Mouse (Mus musculus) right cerebral cortex, adult 2 months (tissue): ENCODE results near the gene Dock4.

Experiments
- DNase-seq, 2 experiments: peaks; one replicate each; pipeline ENCODE4 v3.0.0; 2021 to 2022; ENCODE audit warnings: low spot score in 2 of 2

The Dock4 gene

DNA sequence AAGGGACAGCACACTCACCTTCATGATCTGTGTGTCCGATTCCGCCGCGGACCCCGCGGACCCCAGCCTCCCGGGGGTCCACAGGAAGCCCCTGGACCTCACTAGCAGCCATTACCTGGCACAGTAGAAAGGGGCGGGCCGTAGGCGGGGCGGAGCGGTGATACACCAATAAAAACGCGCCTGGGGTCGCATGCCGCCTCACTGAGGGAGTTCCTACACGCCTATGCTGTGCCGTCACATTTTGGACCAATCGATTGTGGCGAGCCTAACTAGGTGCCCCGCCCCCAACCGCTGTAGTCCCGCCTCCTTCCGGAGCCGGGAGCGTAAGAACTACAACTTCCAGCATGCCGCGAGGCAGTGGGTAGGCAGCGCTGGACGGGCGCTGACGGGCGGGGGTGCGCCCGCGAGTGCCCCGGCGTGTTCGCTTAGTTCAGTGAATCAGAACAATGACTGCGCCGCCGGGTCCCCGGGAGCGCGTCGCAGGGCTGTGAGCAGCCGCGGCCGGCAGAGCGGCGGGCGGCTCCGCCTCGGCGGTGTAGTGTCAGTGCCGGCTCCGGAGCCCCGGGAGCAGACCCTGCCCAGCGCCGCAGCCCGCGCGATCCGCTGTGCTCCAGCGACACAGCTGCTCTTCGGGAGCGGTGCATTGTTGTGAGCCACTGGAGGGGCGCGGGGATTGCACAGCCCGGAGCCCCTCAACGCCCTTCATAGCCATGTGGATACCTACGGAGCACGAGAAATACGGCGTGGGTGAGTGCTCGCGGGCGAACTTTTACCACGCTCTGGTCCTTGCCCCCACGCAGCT lies at the start of gene Dock4, which contains the start of gene Zfp277:
Gene Dock4, plus strand, starts transcription at position 305 of the 802 bp plus-strand sequence.
Gene Zfp277, minus strand, starts transcription at position 255 of the 802 bp plus-strand sequence.
- DNase-seq = peak; percentile 99

DNA sequence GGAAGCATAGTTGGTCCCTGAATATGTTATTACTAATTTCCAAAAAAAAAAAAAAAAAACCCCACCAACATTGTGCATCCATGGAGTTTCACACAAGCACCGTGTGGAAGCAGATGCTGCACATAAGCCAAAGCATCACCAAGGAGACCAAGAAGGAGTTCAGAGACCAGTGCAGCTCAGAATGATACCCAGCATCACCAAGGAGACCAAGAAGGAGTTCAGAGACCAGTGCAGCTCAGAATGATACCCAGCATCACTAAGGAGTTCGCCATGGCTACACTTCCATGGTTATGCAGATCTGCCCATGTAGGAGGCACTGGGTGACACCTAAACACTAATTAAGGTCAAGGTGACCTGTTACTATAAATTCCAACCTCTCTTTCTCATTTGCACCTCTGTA lies 46.8 kb upstream of the Dock4 start:
- DNase-seq = no peak

DNA sequence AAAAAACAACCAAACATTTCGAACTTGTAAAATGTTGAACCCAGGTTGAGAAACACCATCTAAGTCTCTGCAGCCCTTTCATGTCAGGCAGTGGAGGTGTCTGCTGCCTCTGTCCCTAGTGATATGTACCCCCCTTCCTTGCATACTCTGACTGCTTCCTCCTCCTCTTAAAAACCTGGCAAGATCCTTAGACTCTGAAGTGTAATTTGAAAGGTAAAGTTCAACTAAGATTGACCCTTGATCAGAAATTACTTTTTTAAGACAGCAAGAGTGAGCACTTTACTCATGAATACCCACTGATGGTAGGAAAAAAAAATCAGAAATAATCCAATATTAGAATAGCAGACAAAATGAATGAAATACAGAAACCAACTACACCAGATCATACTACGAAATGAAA lies 46.4 kb upstream of the Dock4 start:
- DNase-seq = no peak

DNA sequence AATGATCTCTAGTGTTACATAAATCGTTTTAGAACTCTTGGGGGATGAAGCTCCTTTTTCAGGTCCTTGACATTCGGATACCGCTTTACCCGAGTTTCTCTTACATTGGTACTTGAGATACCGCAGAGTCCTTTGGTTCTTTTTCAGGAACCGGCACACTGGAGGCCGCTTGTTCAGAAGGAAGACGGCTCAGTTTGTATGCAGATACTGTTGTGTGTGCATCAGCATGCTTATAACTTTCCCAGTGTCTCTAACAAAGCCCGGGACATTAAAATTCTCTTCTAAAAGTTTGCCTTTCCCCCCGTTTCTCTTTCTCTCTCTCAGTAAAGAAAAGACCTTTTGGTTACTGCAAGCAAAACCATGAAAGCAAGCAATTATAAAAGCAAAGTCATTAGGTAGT lies 45.9 kb upstream of the Dock4 start:
- DNase-seq = no peak

DNA sequence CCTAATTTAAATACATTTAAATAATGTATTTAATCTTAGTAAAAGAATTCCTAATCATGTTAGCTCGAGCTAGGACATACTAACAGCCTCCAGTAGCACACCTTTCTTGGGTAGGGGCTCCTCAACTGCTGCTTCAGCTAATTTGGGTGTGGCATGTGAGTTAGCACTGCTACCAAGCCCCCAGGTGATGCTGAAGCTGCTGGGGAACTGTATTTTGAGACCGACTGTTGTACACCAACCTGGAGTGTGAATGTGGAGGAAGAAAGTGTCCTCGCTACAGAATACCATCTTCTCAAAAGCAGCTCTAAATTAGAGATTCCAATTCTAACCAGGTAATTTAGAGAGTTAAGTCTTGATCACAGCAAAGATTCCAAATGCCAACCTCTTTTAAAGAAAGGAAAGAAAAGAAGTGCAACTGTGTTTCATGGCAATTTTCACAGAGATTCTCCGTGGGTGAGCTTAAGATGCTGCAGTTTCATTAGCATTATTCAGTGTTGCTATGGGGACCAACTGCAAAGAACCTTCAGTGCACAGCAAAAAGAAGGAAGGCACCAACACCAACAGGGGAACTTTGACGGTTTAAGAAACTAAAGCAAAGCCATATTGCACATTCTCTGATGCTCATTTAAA lies 31.0 kb upstream of the Dock4 start:
- DNase-seq = peak in 1 of 2 experiments; percentile 32

DNA sequence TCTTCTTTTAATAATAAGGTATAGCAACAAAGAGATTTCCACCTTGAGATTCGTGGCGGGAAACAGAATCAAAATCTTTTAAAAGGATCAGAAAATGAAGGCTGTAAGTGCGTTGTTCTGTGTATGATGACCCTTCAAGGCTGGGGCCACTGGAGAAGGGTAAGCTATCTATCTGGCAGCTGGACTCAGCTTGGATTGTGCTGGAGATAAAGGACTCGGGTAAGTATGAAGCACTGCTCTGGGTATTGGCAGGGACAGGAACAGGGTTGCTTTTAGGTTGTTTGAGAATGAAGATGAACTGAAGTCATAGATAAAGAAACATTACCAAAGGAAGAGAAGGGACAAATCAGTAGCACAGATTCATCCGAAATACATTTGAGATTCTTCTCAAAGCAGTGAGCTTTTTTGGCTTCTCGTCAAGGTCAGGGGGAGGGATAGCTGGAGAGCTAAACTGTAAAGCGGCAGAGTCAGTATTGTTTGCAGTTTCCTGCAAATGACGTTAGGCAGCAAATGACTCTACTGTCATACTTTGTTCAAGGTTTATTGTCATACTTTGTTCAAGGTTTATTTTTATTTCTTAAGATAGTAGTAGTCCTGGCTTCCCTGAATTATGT lies 30.3 kb upstream of the Dock4 start:
- no peak for DNase-seq

DNA sequence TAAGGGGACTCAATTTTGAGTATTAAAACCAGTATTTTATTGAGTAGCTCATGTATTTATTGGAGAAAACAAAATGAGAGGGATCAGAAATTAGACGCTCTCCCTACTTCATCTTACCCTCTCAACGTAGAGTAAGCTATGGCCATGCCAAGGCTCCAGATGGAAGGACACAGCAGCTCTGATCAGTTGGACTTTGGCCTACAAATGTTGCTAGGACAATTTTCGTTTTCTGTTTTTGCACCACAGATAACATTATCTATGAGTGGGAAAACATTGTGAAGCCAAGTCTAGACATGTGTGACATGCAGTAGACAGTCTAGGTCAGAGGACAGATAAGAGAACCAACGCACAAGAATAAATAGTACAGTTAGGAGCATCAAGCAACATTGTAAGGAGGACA lies 28.5 kb upstream of the Dock4 start:
- DNase-seq = no peak

DNA sequence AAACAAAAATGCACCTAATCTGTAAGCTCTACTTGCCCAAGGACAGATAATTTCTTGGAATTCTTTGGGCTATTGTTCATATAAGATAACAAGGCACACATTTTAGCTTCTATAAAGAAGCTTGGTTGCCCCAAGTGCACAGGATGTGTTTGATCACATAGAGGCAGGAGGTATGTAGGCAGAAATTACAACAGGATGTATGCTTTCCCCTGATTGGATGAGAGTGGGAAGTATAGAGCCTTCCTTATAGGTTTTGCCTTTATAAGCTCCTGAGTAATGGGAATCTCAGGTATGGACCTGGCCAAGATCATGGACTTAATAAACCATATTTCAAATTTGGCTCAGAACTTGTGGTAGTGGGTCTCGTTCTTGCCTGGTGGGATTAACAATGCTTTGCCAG lies 20.8 kb upstream of the Dock4 start:
- no peak for DNase-seq

DNA sequence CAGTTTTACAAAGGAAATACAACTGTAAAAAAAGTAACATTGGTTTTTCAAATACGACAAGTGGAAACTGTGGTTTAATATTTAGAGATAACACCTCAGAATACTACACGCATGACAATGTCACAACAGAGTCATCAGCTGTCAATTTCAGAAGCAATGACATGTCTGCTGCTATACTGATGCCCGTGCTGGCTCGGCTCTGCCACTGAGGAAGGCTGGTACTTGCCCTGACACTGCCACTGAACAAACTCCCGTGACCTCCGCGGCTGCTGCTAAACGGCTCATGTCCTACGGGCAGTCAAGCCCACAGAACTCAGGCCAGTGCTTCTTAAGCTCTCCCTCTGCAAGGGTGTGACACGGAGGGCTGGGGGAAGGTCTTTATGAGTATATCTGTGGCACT lies 18.1 kb upstream of the Dock4 start:
- no peak for DNase-seq

DNA sequence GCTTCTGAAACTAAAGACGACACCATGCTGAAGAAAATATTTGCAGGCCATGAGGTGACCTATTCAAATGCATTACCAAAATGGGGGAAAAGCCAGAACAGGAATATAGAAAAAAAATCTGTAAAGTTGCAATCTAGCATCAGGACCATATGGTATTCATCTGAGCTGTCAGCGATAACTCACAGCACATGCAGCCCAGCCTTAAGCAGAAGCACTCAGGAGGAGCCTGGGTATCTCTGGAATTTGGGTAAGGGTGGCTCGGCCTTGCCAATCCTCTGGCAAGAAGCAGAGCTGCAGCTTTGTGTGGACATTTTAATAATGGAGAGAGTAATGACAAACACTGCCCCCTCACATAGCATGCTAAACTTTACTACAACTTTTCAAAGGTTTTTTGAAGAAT lies 15.8 kb upstream of the Dock4 start:
- DNase-seq = no peak

DNA sequence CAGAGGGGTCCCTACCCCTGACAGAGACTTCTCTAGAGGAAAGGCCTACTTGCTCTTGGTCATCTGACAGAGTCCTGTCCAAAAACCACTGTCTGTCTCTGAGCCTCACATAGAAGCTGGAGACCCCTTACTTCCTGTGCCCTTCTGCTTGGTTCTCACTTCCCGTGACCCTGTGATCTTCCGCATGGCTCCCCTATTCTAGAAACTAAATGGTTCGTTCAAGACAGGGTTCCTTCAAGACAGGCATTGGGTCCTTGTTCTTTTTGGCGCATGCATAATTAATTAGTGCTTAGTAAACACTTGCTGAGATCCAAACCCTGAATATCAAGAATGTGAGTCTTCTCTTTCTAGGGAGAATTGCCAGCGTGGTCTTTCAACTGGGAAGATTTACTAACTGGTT lies 14.7 kb upstream of the Dock4 start:
- no peak for DNase-seq

DNA sequence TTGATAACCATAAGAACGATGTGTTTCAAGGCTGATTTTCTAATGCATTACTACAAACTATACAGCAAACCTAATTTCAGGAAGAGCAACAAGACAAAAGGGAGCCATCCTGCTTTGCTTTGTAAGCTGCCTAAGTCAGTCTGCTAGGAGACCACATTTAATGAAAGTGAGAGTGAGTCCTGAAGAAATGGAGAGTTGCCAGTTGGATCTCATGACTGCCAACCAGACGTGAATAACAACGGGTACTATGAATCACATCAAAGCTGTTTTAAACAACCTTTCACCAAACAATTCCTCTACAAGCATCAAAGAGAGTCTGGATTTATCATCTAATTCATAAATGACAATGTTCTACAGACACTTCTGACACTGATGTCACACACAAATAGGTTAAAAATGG lies 11.7 kb upstream of the Dock4 start:
- no peak for DNase-seq

DNA sequence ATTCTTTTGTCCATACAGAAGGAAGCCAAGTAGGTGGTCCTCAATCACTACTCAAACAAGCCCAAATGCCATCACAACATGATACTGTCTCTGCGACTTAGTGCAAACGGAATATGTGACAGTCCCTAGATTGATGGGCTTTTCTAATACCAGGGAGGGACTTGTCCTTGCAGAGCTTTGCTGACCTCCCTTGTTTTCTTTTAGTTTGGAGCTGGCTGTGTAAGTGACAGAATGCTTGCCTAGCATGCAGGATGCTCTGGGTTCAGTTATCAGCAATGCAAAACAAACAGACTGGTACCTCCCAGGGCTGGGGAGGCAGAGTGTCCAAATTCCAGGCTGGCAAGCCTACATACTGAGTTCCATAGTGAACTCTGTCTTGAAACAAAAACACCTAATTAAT lies 7.7 kb upstream of the Dock4 start:
- no peak for DNase-seq

DNA sequence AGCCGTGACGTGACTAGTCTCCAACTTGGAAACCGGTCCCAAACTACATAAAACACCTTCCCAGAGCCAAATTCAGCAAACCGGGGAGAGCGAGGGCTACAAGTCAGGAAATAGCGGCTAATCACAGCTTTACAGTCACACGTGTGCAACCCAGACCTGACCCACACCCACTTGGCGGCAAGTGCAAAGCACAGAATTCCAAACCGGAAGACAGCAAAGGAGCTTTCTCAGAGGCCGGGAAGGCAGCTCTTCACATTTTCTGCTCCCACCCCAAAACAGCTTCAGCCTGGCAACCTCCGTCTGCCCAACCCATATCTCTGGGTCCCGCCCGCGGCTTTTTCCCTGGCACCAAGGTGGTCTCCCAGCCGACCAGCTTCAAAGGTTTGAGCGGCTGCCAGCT lies 546 bp upstream of the Dock4 start:
- no peak for DNase-seq

DNA sequence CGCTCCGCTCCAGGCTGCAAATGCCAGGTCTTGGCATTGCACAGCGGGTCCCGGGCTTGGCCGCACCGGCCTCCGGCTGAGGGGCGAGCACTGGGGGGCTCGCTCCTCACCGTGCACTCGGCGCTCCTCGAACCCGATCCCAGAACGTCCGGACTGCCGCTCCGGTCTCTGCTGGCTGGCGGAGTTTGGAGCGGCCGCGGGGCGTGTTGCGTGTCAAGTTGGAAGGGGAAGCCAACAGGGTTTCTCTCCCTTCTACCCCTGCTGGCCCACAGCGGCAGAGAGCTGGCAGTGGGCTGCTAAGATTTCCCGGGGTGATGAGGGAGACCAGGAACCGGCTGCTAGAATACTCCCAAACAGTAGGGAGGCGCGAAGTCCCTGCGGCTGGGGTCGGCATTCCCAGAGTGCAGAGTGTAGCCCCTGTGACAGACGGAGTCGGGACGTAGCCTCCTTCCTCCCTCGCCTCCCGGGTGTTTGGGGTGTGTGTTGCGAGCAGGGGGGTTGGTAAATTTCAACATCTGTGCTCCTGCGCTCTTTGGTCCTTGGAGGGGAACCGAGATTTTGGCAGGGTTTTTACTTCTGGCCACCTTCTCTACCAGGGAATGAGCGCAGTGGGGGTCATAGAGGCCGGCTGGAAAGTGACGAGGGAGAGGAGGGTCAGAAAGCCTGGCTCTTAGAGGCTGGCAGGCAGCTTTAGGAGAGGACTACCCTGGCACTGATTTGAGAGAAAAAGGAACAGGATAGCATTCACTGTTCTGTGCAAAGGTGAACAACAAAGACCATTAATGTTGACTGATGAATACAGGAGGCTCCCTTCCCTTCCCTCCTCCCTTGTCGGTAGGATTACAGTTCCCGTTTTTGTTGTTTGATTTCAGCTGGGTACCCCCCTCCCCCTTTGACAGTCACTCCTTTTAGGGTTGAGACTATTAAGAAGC lies 964 bp downstream of the Dock4 start:
- DNase-seq = peak; percentile 40 to 41

DNA sequence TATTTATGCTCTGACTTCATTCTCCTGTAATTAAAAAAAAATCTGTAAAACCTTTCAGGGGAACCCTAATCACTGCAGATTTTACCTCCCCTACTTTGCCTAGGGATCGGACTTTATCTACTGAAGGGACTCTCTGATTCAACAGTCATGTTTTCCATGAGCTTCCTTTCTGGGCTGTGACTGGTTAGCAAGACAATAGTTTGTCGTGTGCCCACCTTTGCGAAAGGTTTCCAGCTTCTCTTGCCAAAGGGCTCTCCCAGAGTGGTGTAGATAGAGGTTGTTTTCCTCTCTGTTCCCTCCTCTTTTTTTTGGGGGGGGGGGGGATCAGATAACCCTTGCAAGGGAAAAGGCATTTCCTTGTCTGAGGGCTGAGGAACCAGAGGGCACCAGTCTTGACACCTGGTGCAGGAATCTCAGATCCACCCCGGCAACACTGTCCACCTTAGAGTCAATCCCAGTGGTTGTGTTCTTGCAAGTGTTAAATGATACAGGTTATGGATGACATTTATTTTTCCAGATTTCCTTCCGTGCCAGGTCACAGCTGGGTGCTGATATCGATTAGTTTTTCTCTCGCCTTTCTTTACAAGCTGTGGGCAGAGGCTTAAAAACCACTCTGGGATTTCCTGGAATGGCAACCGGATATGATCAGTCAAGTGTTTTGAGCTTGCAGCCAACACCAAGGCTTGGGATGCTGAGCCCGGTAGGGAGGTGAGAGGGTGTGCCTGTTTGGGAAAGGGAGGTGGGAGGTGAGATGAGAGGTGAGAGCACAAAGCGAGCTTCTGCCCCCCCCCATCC lies 2.0 kb downstream of the Dock4 start:
- DNase-seq = peak in 1 of 2 experiments; percentile 33

DNA sequence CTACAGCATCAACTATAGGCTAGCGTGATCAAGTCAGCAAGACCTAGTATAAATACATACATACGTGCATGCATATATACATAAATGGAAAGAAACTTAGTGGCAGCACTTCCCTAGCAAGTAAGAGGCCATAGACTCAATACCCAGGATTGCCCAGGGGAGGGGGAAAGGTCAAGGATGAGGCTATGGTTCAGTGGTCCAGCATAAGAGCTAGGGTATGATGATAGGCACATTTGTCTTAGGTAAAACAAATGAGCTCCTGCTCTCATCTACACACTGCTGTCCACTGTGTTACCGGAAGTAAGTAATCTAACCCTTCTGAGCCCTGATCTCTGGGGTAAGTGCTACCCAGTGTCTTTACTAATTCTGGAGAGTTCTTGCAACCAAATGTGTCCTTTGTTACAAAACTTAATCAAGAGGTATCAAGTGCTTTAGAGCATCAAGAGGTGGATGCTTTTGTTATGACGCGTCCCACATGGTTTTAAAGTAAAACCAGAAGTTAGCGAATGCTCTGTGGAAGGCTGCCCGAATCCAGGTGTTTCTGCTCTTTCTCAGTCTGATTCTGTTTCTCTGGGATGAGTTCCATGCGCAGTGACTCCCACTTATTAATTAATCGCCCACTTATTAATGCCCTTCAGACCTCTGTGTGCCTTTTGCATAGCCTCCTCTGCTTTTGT lies 3.5 kb downstream of the Dock4 start:
- no peak for DNase-seq

DNA sequence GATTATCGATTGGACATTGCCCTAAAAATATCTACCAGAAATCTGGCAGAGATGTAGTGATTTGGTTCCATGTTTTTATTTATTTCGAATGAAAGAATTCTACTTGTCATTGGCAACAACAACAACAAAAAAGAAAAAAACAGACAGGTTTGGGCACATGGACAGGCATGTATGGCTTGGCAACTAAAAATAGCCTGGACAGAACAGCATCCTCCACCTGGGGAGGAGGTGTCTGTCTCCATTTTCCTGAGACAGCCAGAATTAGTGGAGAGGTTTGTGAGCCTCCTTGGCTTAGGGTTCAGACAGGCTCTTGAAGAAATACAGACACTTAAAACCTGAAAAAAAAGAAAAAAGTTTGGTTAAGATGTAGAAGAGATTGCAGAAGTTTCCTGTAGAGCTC lies 10.8 kb downstream of the Dock4 start:
- DNase-seq = no peak

DNA sequence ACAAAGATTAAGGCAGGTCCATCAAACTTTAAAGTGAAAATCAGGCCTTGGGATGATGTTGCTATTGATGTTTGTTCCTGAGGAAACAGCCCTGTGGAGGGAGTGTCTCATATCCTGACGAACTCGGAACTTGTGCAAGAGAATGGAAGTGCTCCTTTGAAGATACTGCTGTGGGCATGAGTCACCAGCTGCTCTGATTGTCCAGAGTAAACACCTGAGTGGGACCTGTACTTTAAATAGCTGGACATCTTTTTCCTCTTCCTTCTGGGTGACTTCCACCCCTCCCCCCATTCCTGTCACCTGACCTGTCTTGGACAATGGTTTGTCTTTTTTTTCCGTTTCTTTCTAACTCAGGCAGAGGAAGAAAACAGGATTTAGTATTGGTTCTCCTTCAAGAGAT lies 13.2 kb downstream of the Dock4 start:
- DNase-seq = no peak

DNA sequence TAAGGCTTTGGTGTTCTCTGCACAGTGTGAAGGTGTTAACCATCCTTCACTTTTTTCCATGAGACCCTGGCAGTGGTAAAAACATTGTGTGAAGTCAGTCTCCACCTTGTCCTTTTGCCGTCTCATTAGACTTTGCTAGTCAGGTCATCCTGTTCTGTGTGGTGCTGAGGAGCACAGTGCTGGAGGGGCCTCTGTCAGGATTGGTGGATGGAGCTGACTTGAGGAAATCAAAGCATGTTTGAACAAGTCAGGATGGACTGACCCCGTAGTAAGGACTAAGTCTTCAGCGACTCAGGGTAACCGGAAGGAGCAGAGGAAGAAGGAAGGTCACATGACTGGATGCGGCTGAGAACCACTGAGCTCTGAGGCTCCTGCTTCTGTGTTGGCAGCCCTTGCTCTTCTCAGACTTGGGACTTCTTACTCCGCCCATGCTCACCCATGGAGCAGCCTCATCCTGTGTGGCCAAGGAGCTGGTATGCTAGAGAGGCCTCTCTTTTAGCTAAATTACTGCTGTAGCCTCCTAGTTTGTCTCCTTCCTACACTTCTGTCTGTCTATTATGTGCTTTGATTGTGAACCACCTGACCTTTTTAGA lies 14.0 kb downstream of the Dock4 start:
- DNase-seq = no peak
